Mouse (Mus musculus): ENCODE measurements around the gene Rundc3a. TPM values are rescaled to one million over a fixed set of nuclear protein-coding genes. Genes with fewer than 3 reads are reported as not detected.
A peak's percentile ranks its signal among the peaks of the same experiment; 100 is the strongest.

Gene Rundc3a
- total RNA-seq, 2 experiments from 2014 or later = 0.87 to 1.9 TPM

DNA sequence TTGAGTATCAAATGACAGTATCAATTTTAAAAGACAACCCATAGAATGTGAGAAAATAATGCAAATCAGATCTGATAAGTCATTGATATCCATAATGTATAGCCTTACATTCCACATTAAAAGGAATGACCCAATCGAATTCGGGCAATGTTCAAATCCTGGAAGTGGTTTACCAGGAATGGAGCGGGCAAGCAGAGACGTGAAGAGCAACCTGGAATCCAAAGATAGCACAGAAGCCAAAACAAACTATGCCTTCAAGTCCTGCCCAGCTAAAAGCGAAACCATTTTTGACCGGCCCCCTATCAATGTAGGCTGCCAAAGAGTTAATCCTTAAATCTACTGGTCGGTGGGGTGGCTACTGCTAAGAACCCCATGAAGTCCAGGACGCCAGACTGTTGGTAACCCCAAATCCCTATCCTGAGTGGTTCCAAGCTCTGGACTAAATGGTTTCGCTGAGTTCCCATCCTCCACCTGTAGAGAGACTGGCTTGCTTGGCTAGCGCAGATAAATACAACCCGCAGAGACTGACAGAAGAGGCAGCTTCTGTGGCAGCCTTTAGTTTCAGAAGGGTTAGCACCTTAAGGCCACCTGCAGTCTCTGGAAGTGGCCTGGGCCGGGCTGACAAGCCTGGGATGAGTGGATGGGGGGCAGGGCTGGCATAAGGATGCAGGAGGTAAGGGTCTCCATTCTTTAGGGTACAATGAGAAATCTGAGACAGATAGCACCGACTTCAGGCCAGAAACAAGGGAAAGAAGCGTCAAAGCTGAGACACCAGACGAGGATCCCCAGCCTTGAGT lies 564 bp upstream of the Rundc3a start:
- DNase-seq = no peak

DNA sequence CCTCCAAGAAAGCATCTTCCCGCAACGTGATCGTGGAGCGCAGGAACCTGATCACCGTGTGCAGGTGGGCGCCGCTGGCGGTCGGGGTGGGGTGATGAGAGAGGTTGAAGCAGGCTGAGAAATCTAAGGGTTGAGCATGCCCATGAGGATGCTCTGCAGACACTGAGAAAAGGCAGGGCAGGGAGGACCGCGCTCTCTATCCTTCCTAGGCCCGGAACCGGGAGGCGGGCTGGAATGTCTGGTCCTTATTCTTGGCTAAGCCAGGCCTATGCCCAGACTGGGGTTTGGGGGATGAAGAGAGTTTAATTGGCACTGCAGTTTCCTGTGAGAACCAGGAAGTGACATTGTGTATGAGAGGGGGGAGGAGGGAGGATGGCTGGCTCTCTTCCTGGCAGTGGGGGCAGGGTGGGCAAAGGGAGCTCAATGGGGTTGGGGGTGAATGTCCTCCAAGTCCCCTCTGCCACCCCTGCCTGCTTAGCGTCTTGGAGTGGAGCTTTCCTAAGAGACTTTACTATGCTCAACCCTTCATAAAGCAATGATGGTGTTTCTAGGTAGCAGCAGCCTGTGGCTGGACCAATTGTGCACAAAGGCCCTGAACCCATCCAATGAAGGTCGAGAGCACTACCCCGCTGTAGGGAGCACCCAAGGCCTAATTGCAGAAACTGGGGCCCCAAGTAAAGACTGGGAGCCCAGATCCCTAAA lies 667 bp downstream of the Rundc3a start:
- no peak for DNase-seq

DNA sequence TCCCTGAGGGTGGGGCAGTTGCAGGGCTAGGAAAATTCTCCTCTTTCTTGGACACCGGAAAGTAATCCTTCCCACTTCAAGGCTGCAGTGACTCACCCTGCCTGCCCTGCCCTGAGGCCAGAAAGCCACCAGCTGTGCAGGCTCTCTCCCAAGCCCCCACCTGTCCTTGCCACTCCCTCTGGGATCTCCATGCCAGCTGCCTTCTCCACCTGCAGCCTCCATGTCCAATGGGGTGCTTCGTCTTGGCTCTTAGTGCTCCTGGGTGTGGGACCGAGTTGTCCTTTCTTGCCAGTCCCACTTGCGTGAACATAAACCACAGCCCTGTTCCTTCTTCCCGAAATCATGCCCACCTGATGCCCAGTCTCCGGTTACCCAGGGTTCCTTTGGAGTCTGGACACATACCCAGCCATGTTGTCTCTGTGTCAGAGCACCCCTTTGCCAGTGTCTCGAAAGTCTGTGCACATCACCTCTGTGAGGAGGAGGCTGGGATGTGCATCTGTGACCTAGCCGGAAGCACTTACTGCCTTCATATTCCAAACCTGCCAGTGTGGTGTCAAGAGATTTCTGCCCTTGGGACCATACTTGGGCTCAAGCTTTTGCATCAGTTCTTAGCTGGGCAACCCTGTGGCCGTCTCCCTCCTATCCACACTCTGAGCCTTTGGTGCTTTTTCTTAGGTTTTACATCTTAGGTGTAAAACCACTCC lies 1.4 kb downstream of the Rundc3a start:
- no peak for DNase-seq

DNA sequence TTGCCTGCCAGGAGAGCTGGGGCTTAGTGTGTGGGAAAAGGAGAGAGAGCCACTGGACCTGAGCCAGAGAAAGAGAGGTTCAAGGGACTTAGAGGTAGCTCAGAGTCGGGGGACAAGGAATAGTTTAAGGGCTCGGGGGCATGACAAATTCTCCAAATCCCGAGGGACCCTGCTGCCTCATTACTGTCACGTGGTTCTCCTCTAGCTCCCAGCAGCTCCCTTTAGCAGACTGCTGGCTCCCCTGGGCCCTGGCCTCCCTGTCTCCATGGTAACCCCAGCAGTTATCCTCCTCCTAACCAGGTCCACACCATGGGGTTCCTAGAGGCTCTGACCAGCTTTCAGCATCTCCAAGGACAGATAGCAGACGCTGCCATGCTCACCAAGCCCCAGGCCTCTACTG lies 2.0 kb downstream of the Rundc3a start:
- DNase-seq = no peak

DNA sequence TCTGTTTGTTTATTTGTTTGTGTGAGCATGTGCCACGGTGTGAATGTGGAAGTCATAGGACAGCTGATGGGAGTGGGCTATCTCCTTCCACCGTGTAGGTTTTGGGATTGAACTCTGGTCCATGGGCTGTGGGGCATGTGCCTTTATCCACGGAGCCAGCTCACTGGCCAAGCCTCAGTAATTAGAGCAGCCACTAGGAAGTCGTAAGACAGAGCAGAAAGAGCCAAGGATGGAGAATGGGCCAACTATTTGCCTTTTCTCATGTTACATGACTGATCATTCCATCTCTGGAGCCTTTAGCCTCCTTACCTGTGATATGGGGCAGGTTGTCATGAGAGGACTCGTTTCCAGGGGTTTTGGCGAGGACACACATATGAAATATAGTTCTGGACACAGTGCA lies 3.1 kb downstream of the Rundc3a start:
- no peak for DNase-seq

DNA sequence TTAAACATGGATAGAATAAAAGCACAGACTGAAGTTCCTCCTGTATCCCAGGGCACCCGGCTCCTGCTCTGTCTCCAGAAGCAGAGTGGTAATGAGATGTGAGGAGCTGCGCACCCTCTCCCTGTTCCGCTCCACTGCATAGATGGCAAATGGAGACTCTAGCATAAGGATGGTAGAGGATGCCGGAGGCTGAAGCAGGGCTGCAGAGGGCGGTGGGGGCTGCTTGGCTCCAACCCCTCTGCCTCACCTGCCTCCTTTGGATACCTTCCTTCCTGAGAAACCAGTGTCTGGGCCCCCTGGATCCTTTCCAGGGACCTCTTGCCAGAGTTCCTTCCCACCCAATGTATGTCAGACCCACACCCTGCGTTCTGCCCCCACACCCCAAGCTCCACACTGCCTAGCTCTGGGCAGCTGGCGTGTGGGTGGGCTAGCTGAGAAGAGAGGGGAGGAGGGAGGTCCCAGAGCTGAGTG lies 3.5 kb downstream of the Rundc3a start:
- no peak for DNase-seq

DNA sequence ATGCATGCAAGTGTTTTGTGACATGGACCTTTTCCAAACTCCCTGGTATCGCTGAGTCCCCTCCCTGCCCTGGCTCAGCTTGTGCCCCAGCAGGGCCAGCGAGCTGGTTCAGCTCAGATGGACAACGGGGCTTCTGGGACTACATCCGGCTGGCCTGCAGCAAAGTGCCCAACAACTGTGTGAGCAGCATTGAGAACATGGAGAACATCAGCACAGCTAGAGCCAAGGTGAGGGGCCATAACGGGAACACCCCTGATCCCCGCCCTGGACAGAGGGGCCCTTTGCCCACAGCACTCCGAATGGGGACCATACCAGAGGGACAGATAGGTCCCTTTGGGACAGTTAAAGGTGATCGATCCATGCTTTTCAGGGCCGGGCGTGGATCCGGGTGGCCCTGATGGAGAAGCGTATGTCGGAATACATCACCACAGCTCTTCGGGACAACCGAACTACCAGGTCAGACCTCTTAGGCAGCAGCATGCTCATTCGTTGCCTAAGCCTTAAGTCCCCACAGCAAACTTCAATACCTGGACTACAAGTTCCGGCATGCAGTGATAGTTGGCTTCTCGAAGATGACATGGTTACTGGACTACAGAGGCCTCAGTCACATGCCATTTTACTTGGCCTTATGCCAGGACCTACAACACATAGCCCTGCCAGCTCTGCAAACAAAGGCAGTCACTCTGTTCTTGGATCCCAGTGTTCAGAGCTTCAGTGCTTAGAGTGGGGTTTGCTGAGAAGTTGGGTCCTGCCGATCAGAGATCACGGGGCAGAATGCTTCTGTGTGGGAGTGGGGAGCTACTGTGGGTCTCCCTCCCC lies 5.0 kb downstream of the Rundc3a start:
- no peak for DNase-seq

DNA sequence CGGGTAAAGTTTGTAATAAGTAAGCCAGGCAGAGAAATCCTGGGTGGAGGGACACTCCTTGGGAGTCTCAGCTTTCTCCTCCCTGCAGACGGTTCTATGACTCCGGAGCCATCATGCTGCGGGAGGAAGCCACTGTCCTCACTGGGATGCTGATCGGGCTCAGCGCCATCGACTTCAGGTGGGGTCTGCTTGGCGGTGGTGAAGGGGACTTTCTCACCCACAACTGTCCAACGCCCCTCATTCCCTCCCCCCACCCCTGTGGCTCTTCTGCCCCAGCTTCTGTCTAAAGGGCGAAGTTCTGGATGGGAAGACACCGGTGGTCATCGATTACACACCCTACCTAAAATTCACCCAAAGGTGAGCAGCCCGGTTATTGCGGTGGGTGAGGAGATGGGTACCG lies 5.9 kb downstream of the Rundc3a start:
- DNase-seq = no peak

DNA sequence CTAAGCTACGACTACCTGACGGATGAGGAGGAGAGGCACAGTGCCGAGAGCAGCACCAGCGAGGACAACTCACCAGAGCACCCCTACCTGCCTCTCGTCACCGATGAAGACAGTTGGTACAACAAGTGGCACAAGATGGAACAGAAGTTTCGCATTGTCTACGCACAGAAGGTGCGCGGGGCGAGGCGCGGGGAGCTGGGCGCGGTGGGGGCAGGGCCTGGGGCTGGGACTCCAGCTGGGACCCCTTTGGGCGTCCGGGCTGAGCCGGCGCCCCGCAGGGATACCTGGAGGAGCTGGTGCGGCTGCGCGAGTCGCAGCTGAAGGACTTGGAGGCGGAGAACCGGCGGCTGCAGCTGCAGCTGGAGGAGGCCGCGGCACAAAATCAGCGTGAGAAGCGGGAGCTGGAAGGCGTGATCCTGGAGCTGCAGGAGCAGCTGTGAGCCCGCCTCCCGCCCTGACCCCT lies 6.4 kb downstream of the Rundc3a start:
- peak; percentile 42 for DNase-seq

DNA sequence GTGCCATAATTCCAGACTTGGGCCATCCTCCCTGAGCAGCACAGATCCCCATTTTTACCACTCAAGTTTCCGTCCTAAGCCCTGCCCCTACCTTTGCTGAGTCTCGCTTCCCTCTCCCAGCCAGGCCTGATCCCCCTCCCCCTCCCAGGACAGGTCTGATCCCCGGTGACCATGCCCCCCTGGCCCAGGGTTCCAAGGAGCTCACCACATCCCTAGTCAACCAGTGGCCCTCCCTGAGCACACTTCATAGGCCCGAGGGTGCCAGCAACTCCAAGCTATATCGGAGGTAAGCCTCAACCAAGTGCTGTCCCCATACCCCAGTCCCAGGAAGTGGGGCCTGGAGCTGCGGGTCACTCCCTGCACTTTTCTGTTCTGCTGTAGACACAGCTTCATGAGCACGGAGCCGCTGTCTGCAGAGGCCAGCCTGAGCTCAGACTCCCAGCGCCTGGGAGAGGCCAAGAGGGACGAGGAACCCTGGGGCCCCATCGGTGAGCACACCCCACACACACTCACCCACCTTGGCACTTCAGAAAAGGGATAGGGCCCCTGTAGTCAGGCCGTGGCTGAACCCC lies 7.4 kb downstream of the Rundc3a start:
- DNase-seq = no peak

DNA sequence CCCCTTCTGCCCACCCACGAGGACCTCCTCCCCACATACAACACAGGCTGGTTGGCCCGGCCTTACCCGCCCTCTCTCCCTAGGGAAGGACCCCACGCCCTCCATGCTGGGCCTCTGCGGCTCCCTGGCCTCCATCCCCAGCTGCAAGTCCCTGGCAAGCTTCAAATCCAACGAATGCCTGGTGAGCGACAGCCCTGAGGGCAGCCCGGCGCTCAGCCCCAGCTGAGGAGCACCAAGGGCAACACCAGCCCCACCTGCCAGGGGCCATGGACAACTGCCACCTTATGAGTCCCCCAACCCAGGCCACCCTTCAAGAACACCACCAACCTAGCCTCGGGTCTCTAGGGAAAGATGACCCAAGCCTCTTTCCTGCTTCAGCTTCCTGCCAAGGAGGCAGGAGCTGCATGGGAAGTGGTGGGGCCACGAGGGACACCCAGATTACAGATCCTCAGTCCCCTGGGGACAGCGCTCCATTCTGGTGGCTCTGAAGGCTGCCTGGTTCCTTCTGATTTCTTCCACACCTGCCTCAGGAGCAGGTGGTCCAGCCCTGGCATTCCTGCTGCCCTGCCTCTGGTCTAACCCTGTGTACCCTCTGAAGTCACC lies 8.8 kb downstream of the Rundc3a start:
- no peak for DNase-seq

DNA sequence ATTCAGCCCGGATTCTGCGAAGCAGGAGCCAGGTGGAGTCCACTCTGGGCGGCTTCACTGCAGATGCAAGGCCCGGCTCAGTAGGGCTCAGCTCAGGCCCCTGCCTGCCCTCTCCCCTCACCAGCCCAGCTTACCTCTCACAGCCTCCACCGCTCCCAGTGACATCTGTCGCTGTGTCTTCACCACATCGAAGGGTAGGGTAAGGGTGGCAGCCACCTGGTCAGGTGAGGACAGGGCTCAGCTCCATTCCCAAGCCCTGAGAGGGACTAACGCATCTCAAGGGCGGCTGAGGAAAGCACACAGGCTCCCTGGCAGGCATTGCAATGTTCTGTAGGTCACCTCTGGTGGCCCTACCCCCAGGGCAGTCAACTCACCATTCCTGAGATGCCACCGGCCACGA lies 10.5 kb downstream of the Rundc3a start:
- no peak for DNase-seq

DNA sequence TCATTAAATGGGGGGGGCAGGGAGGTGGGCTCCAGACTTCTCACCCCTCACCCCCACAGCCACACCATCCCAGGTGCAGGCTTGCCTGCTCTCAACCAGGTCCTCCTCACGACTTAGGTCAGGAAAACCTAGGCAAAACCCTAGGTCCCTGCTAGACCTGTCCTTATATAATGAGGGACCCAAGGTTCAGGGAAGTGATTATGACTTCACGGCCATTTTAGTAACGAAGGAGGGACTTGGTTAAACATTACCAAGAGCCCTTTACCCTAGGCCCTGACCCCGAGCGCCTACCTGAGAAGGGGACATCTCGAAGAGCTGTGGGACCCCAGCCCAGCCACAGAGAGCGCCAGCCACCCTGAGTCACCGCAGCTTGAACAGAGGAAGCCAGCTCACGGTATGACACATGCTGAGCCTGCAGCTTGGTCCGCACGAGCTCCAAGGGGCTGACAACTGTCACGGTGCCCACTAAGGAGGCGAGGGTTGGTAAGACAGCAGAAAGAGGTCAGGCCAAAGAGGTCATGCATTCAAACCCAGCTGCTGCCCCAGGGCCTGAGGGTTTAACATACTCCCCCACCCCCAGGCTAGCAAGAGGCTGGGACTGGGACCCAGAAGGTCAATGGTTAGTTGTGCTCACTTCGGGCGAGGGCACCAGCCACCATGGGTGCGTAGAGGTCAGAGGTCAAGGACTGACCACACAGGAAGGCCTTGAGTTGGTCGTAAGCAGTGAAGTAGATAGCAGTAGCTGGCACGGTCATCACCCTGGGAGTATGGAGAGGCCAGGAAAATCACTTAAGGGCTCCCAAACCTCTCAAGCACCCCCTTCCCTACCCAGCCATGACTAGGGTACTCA lies 11.2 kb downstream of the Rundc3a start:
- DNase-seq = no peak

DNA sequence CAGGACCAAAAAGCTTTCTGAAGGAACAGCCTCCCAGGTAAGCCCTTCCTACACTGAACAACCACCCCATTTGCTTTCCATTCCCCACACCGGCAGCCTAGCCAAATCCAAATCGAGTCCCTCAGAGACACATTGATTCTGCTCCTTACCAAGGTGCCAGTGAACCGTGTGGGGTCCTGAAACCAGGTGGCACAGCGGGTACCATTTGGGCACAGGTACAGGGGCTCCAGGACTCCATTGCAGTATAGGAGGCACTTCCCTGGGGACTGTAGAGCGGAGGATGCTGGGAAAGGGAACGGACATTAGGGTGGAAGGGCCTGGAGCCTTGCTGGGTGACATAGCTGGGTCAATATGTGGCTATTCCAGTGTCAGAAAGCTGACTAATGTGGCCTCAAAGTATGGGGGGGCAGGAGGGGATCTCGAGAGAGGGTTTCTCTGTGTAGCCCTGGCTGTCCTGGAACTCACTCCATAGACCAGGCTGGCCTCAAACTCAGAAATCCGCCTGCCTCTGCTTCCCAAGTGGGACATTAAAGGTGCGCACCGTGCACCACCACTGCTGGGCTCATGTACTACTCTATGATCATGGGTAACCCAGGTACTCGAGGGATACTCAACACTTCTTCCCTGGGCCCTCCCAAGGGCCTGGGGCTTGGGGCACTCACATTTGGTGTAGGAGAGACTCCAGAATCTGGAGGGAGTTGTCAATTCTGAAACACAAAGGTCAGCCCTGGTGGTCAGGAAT lies 12.5 kb downstream of the Rundc3a start:
- no peak for DNase-seq

DNA sequence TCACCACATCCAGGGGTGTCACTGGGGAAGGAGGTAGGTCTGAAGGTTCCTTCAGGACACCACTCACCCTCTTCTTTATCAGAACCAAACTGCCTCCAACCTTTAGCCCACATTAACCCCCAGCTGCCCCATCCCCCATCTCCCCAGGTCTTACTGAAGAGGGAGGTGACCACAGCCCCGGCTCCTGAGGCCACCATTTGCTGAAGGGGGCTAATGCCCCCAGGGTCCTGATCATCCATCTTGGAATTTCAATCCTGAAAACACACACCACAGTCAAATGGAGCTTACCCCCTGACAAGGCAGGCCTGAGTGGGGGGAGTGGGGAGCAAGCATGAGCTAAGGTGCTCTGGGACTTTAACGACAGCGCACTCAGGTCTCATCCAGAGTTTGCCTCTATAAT lies 13.2 kb downstream of the Rundc3a start:
- DNase-seq = no peak

DNA sequence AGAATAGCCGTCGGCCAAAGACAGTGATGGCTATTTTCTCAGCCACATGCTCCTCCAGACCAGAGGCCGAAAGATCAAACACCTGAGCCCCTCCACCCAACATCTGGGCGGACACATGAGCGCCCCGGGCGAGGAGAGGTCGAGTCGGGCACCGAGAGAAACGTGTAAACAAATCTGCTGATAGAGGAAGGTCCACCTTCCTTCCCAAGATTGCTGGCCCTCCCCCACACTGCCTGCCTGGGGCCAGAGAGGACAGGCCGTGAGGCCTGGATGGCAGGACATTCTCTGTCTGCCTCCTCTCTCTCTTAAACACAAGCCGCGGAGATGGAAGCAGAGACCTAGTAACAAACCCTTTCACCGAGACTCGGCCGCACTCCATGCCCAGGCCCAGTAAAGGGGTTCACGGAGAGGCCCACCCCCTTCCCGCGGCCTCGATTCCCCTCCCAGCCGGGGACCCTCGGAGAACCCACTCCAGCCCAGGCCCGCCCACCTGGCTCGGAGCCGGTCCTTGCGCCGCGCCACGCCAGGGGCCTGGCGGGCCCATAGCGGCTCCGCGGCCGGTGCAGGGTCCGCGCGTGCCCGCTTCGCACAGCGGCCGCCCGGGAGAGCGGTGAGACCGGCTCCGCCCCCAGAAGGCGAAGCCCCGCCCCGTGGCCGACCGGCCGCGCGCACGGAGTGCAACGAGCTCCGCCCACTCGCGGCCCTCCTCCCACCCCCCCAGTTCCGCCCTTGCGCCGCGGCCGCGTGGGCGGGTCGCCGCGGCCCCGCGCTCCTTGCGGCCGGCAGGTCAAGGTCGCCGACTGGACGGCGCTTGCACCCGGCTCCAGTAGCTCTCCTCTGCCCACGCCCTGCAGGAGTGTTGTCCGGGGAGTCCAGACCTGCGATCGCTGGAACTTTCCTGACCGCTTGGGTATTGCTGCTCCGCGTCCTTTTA lies 14.0 kb downstream of the Rundc3a start:
- DNase-seq = peak; percentile 98

DNA sequence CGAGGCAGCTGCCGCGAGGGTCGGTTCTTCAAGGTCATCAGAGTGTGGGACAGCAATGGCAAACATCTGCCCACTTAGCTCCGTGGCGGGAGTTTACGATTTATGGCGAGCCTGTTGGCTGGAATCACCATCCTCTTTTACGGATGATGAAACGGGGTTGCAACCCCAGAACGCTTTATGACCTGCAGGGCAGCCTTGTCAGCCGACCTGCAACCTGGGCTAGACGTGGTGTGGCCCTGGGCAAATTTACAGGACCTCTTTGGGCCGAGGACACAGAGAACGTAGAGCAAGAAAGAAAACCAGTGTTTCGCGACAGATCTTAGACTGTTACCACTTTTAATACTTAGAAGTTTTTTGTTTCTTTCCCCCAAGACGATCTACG lies 14.6 kb downstream of the Rundc3a start, which contains the start of gene Slc25a39:
TSS of gene Slc25a39 (minus strand) at position 113 of the 382 bp plus-strand sequence.
- DNase-seq = no peak

DNA sequence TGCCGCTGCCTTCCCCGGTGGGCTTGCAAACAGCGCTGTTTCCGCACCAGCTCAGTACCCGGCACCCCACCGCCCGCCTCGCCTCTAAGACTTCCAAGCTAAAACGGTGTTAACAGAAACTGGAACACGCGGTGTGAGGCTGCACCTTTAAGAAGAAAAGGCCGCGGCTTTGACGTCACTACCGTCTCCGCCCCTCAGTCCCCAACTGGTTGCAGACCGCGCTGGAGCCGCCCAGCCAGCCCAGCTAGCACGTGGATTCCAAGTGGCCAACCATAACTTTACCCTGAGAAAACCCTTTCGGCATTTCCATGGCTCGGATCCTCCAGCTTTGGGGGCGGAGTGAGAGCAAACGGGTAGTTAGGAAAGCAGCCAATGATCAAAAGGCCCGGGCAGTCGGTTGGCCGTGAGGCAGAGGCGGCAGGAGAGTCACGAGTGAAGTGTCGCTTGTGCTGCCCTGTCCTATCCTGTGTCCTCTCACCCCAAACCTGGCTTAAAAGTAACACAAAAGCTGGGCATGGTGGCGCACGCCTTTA lies 15.2 kb downstream of the Rundc3a start:
- DNase-seq = peak; percentile 93

All from gastrocnemius, postnatal 10 days (tissue).